Mouse (Mus musculus): Measurements from ENCODE around the gene Vmp1.
A peak's percentile ranks its signal among the peaks of the same experiment; 100 is the strongest.

Vmp1 gene

GRCm38 (mm10) chr11:86671041-86671675 lies 12.5 kb downstream of the Vmp1 start:
- DNase-seq (ENCODE audit: low spot score) = no peak

GRCm38 (mm10) chr11:86668169-86668568 lies 15.5 kb downstream of the Vmp1 start:
- no peak for DNase-seq (ENCODE audit: low spot score)

GRCm38 (mm10) chr11:86667553-86667952 lies 16.1 kb downstream of the Vmp1 start:
- DNase-seq (ENCODE audit: low spot score) = no peak

- DNase-seq (ENCODE audit: low spot score) = no peak
Measured at GRCm38 (mm10) chr11:86664406-86664805, 19.2 kb downstream of the Vmp1 start.

- DNase-seq (ENCODE audit: low spot score) = no peak
Measured at GRCm38 (mm10) chr11:86663977-86664376, 19.7 kb downstream of the Vmp1 start.

GRCm38 (mm10) chr11:86662986-86663895 lies 20.4 kb downstream of the Vmp1 start:
- no peak for DNase-seq (ENCODE audit: low spot score)

- DNase-seq (ENCODE audit: low spot score) = no peak
Measured at GRCm38 (mm10) chr11:86657863-86658262, 25.8 kb downstream of the Vmp1 start.

- DNase-seq (ENCODE audit: low spot score) = no peak
Measured at GRCm38 (mm10) chr11:86656849-86657567, 26.6 kb downstream of the Vmp1 start.

- no peak for DNase-seq (ENCODE audit: low spot score)
Measured at GRCm38 (mm10) chr11:86655671-86656070, 28.0 kb downstream of the Vmp1 start.

GRCm38 (mm10) chr11:86654096-86654495 lies 29.5 kb downstream of the Vmp1 start:
- DNase-seq (ENCODE audit: low spot score) = no peak

- DNase-seq (ENCODE audit: low spot score) = peak; percentile 53
Measured at GRCm38 (mm10) chr11:86653446-86653845, 30.2 kb downstream of the Vmp1 start.

GRCm38 (mm10) chr11:86652578-86652979 lies 31.1 kb downstream of the Vmp1 start:
- DNase-seq (ENCODE audit: low spot score) = no peak

GRCm38 (mm10) chr11:86650676-86651075 lies 33.0 kb downstream of the Vmp1 start:
- DNase-seq (ENCODE audit: low spot score) = no peak

GRCm38 (mm10) chr11:86649542-86649941 lies 34.1 kb downstream of the Vmp1 start:
- no peak for DNase-seq (ENCODE audit: low spot score)

- DNase-seq (ENCODE audit: low spot score) = no peak
Measured at GRCm38 (mm10) chr11:86647706-86648447, 35.8 kb downstream of the Vmp1 start.

GRCm38 (mm10) chr11:86646885-86647459 lies 36.7 kb downstream of the Vmp1 start:
- no peak for DNase-seq (ENCODE audit: low spot score)

- DNase-seq (ENCODE audit: low spot score) = no peak
Measured at GRCm38 (mm10) chr11:86646136-86646834, 37.4 kb downstream of the Vmp1 start.

GRCm38 (mm10) chr11:86644553-86644952 lies 39.1 kb downstream of the Vmp1 start:
- DNase-seq (ENCODE audit: low spot score) = no peak

GRCm38 (mm10) chr11:86641714-86642113 lies 41.9 kb downstream of the Vmp1 start:
- DNase-seq (ENCODE audit: low spot score) = no peak

GRCm38 (mm10) chr11:86637697-86638096 lies 45.9 kb downstream of the Vmp1 start:
- DNase-seq (ENCODE audit: low spot score) = no peak

- no peak for DNase-seq (ENCODE audit: low spot score)
Measured at GRCm38 (mm10) chr11:86634396-86634795, 49.2 kb downstream of the Vmp1 start.
